Mouse (Mus musculus): ENCODE results near the gene Gm20806. TPM values are rescaled to one million over a fixed set of nuclear protein-coding genes. Genes with fewer than 3 reads are reported as not detected.
"Not testable (repeated sequence)": the region's sequence is repeated elsewhere in the genome, so short reads cannot be mapped to it uniquely, and the experiment has no call there.

Gm20806 gene
- not detected for total RNA-seq (2021)
- long read RNA-seq, experiment 1 = 0 reads
- long read RNA-seq, experiment 2 = 0 reads

DNA sequence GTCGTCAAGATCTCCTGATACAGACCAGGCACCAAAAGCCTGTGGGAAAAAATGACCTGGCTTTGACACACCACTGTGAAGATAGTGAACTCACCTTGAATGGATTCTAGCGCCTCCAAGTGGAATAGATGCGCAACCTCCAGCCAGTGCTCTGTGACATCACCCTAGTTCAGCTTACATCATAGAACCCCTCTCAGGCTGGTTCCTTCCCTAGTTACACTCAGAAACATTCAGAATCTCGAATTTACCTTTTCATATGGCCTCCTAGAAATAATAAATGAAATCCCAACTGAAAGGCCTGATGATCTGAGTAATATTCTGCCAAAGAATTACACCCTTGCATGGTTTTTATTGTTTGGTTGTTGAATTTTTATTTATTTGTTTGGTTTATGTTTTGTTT lies at the start of gene Gm20806:
Gene Gm20806, minus strand, starts transcription at position 101 of the 400 bp plus-strand sequence.
- DNase-seq; H3K4me3 ChIP-seq; intact Hi-C loops (cut with DNase I); H3K27ac ChIP-seq: not testable (repeated sequence)

Data from gastrocnemius, adult 2 months (tissue).